Mouse (Mus musculus) lung, embryonic 16.5 days (tissue): ENCODE results near the gene Babam2. TPM values are rescaled to one million over a fixed set of nuclear protein-coding genes. Genes with fewer than 3 reads are reported as not detected.
A peak's percentile ranks its signal among the peaks of the same experiment; 100 is the strongest.
"Not testable (repeated sequence)": the region's sequence is repeated elsewhere in the genome, so short reads cannot be mapped to it uniquely, and the experiment has no call there.

Source experiments
- ATAC-seq: fragments of 200-750 bp; cut with Nextera tagmentation; 2 replicates; pipeline ENCODE4 v1.8.0; 2017; ENCODE audit warnings: low read depth, mild to moderate bottlenecking, moderate library complexity
- H3K27ac ChIP-seq: fragments of 300-500 bp; sonication (generic); 2 replicates; pipeline ENCODE4 v1.5.1; 2014; ENCODE audit warnings: mild to moderate bottlenecking, control low read depth, low read length
- H3K27me3 ChIP-seq: fragments of 300-500 bp; sonication (generic); 2 replicates; pipeline ENCODE4 v1.6.1; 2014; ENCODE audit warnings: low read depth, low read length, mixed read lengths; ENCODE audit not compliant: control insufficient read depth, insufficient read depth
- H3K36me3 ChIP-seq: fragments of 300-500 bp; sonication (generic); 2 replicates; pipeline ENCODE4 v1.6.1; 2014; ENCODE audit warnings: low read length; ENCODE audit not compliant: control insufficient read depth, insufficient read depth
- H3K4me1 ChIP-seq: fragments of 300-500 bp; sonication (generic); replicated peaks from 2 replicates; pipeline ENCODE4 v1.6.1; 2014; ENCODE audit warnings: low read length, mixed read lengths; ENCODE audit not compliant: control insufficient read depth, insufficient read depth
- H3K4me2 ChIP-seq: fragments of 300-500 bp; sonication (generic); 2 replicates; pipeline ENCODE4 v1.6.1; 2014; ENCODE audit warnings: low read depth, low read length, control low read depth
- H3K4me3 ChIP-seq: fragments of 300-500 bp; sonication (generic); 2 replicates; pipeline ENCODE4 v1.5.1; 2014; ENCODE audit warnings: mild to moderate bottlenecking, low read length, control low read depth
- H3K9ac ChIP-seq: fragments of 300-500 bp; sonication (generic); 2 replicates; pipeline ENCODE4 v1.6.1; 2014; ENCODE audit warnings: low read length, control low read depth
- H3K9me3 ChIP-seq: fragments of 300-500 bp; sonication (generic); 2 replicates; pipeline ENCODE4 v1.6.1; 2016; ENCODE audit warnings: low read length; ENCODE audit not compliant: control insufficient read depth
- WGBS: fragments of 180-500 bp; shearing (Covaris S2); extraction: QIAGEN DNeasy Blood & Tissue Kit; methylation state at CpG from one replicate; pipeline ENCODE4 v1.1.7; 2014; 5-methylcytosine and 5-hydroxymethylcytosine counted together
- polyA plus RNA-seq: library from polyadenylated mRNA; unstranded; fragments of >200 nt; fragmentation: Nextera tagmentation; extraction: Ambion mirVana; gene quantifications from 2 replicates; pipeline ENCODE4 v1.2.1, GENCODE M21; 2015

Gene Babam2
- polyA plus RNA-seq, 1 experiment from 2014 or later = 51.9 TPM

- Histone ChIP-seq H3K27ac (no peak overlapping the region), H3K27me3 (no peaks in the 10 kb centered on the region), H3K4me2 (no peak overlapping the region), H3K4me1 (no peaks in the 10 kb centered on the region), H3K9ac (no peak overlapping the region), H3K9me3 (no peaks in the 10 kb centered on the region), H3K4me3 (no peak overlapping the region), H3K36me3 (no peaks in the 10 kb centered on the region)
- ATAC-seq = no peak
- 36% methylated on average over 3 of the region's 3 CpGs for WGBS
These were observed 90.1 kb downstream of the Babam2 start for GRCm38 (mm10) chr5:31787622-31788021.

- H3K36me3 ChIP-seq = no peaks in the 10 kb centered on the region
These were observed 94.9 kb downstream of the Babam2 start for GRCm38 (mm10) chr5:31792338-31792737.

GRCm38 (mm10) chr5:31792863-31793262 lies 95.4 kb downstream of the Babam2 start:
- Histone ChIP-seq H3K4me1 (no peaks in the 10 kb centered on the region), H3K36me3 (no peaks in the 10 kb centered on the region), H3K9me3 (no peaks in the 10 kb centered on the region), H3K4me3 (no peak overlapping the region), H3K9ac (no peak overlapping the region), H3K27me3 (no peaks in the 10 kb centered on the region), H3K4me2 (no peak overlapping the region), H3K27ac (0 out of 2 replicates have a peak overlapping the region, but pooled peaks have one; percentile 16)
- no peak; the same call in 1 of the 2 replicates for ATAC-seq
- WGBS = 53% methylated on average over 8 of the region's 8 CpGs

More at GRCm38 (mm10) chr5:31792338-31792737, 94.9 kb downstream of the Babam2 start:
- no peak for ATAC-seq
- H3K4me1 ChIP-seq = no peaks in the 10 kb centered on the region
- no peak overlapping the region for H3K27ac ChIP-seq
- H3K9me3 ChIP-seq = no peaks in the 10 kb centered on the region
- H3K27me3 ChIP-seq = no peaks in the 10 kb centered on the region
- H3K4me3 ChIP-seq = no peak overlapping the region
- WGBS = 90% methylated on average over 6 of the region's 6 CpGs
- no peak overlapping the region for H3K9ac ChIP-seq
- no peak overlapping the region for H3K4me2 ChIP-seq

GRCm38 (mm10) chr5:31795414-31795813 lies 97.9 kb downstream of the Babam2 start:
- Histone ChIP-seq H3K9ac (no peak overlapping the region), H3K36me3 (no peaks in the 10 kb centered on the region), H3K27ac (no peak overlapping the region), H3K4me2 (no peak overlapping the region), H3K4me3 (no peak overlapping the region), H3K27me3 (no peaks in the 10 kb centered on the region), H3K4me1 (no peaks in the 10 kb centered on the region), H3K9me3 (no peaks in the 10 kb centered on the region)
- no peak for ATAC-seq
- 59% methylated on average over 3 of the region's 3 CpGs for WGBS

- Histone ChIP-seq H3K27ac (no peak overlapping the region), H3K4me1 (no peaks in the 10 kb centered on the region), H3K4me3 (no peak overlapping the region), H3K9me3 (no peaks in the 10 kb centered on the region), H3K27me3 (no peaks in the 10 kb centered on the region), H3K4me2 (no peak overlapping the region), H3K9ac (no peak overlapping the region), H3K36me3 (no peaks in the 10 kb centered on the region)
- no peak for ATAC-seq
These were observed 99.5 kb downstream of the Babam2 start for GRCm38 (mm10) chr5:31796979-31797378.

- not testable (repeated sequence) for H3K4me2 ChIP-seq, H3K27me3 ChIP-seq, H3K4me3 ChIP-seq, H3K27ac ChIP-seq, ATAC-seq, H3K9ac ChIP-seq, H3K9me3 ChIP-seq, H3K36me3 ChIP-seq, H3K4me1 ChIP-seq
- 90% methylated on average over 8 of the region's 8 CpGs for WGBS
These were observed 106.7 kb downstream of the Babam2 start for GRCm38 (mm10) chr5:31804211-31804610.

- H3K27me3 ChIP-seq = no peaks in the 10 kb centered on the region
- 54% methylated on average over 8 of the region's 8 CpGs for WGBS
- H3K4me3 ChIP-seq = no peak overlapping the region
- H3K9me3 ChIP-seq = no peaks in the 10 kb centered on the region
- ATAC-seq = no peak
- H3K4me1 ChIP-seq = no peaks in the 10 kb centered on the region
- no peaks in the 10 kb centered on the region for H3K36me3 ChIP-seq
- no peak overlapping the region for H3K27ac ChIP-seq
- H3K4me2 ChIP-seq = no peak overlapping the region
- H3K9ac ChIP-seq = no peak overlapping the region
These were observed 107.3 kb downstream of the Babam2 start for GRCm38 (mm10) chr5:31804751-31805150.

- Histone ChIP-seq H3K4me1 (peaks cover 7% of the 10 kb centered on the region), H3K9me3 (no peaks in the 10 kb centered on the region), H3K9ac (no peak overlapping the region), H3K36me3 (no peaks in the 10 kb centered on the region), H3K27ac (no peak overlapping the region), H3K27me3 (no peaks in the 10 kb centered on the region), H3K4me2 (no peak overlapping the region), H3K4me3 (no peak overlapping the region)
- no peak for ATAC-seq
- WGBS = 99% methylated on average over 6 of the region's 6 CpGs
These were observed 109.8 kb downstream of the Babam2 start for GRCm38 (mm10) chr5:31807312-31807711.

- 43% methylated on average over 2 of the region's 2 CpGs for WGBS
- no peak overlapping the region for H3K9ac ChIP-seq
- no peak overlapping the region for H3K4me2 ChIP-seq
- H3K4me3 ChIP-seq = no peak overlapping the region
- no peaks in the 10 kb centered on the region for H3K36me3 ChIP-seq
- H3K27me3 ChIP-seq = no peaks in the 10 kb centered on the region
- no peak for ATAC-seq
- H3K27ac ChIP-seq = no peak overlapping the region
- H3K4me1 ChIP-seq = peaks cover 7% of the 10 kb centered on the region
- no peaks in the 10 kb centered on the region for H3K9me3 ChIP-seq
These were observed 110.8 kb downstream of the Babam2 start for GRCm38 (mm10) chr5:31808271-31808670.
